Mouse (Mus musculus) lung, postnatal 0 days (tissue): Measurements from ENCODE around the gene Mapk10.

Source experiments
- CTCF ChIP-seq: IDR thresholded peaks from 2 replicates; pipeline ENCODE4 v1.5.1; 2016; ENCODE audit warnings: antibody characterized with exemption, mild to moderate bottlenecking
- EP300 ChIP-seq: IDR thresholded peaks from 2 replicates; pipeline ENCODE4 v1.6.1; 2016; ENCODE audit warnings: antibody characterized with exemption, mild to moderate bottlenecking, control low read depth

- TF ChIP-seq CTCF (no peak), EP300 (no peak)
Observed at GRCm38 (mm10) chr5:102991691-102992090, 219.4 kb downstream of the Mapk10 start.
